Mouse (Mus musculus) hindbrain, embryonic 10.5 days (tissue): ENCODE data around the gene Nrap. TPM values are rescaled to one million over a fixed set of nuclear protein-coding genes. Genes with fewer than 3 reads are reported as not detected.

Experiments
- DNase-seq: peaks from one replicate; pipeline ENCODE4 v3.0.0-alpha.2; 2017; ENCODE audit warnings: low spot score
- H3K27ac ChIP-seq: fragments of 300-500 bp; sonication (generic); 2 replicates; pipeline ENCODE4 v1.5.1; 2016; ENCODE audit warnings: mild to moderate bottlenecking, moderate library complexity
- H3K27me3 ChIP-seq: fragments of 300-500 bp; sonication (generic); 2 replicates; pipeline ENCODE4 v1.6.1; 2016; ENCODE audit warnings: mild to moderate bottlenecking; ENCODE audit not compliant: poor library complexity, insufficient read depth, severe bottlenecking
- H3K36me3 ChIP-seq: fragments of 300-500 bp; sonication (generic); 2 replicates; pipeline ENCODE4 v1.6.1; 2016; ENCODE audit warnings: mild to moderate bottlenecking, moderate library complexity
- H3K4me1 ChIP-seq: fragments of 300-500 bp; sonication (generic); replicated peaks from 2 replicates; pipeline ENCODE4 v1.6.1; 2016; ENCODE audit warnings: mild to moderate bottlenecking
- H3K4me3 ChIP-seq: fragments of 300-500 bp; sonication (generic); 2 replicates; pipeline ENCODE4 v1.5.1; 2016; ENCODE audit warnings: mild to moderate bottlenecking, moderate library complexity
- H3K9me3 ChIP-seq: fragments of 300-500 bp; sonication (generic); 2 replicates; pipeline ENCODE4 v1.6.1; 2016; ENCODE audit warnings: mild to moderate bottlenecking, moderate library complexity
- WGBS: fragments of 180-500 bp; shearing (Covaris S2); methylation state at CpG from one replicate; pipeline ENCODE4 v1.1.7; 2016; 5-methylcytosine and 5-hydroxymethylcytosine counted together
- polyA plus RNA-seq: library from polyadenylated mRNA; unstranded; fragments of >200 nt; fragmentation: Nextera tagmentation; extraction: Ambion mirVana; gene quantifications from 2 replicates; pipeline ENCODE4 v1.2.1, GENCODE M21; 2016

The Nrap gene
- polyA plus RNA-seq, 1 experiment from 2014 or later: 0.08 TPM

DNA sequence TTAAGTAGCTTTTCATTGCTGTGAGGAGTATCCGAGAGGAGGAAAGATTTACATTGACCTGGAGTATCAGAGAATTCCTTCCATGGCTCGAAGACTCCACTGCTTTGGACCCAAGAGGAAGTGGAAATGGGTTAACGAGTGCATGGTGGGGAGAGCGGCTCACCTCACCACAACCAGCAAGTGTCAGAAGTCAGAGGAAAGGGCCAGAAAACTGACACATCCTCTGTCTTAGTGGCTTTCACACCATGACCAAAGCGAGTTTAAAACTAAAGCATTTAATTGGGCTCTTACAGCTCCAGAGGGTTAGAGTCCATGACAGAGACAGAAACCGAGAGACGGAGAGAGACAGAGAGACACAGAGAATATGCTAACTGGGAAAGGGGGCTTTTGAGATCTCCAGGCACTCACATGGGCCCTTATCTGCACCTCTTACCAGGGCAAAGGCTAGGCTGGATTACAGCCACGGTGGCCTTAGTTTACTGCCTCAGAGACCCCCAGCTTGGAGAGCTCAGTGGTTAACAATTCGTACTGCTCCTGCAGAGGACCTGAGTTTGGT lies 3.6 kb upstream of the Nrap start:
- no peak for DNase-seq
- no peak overlapping the region for H3K4me3 ChIP-seq
- no peak overlapping the region for H3K27ac ChIP-seq
- no peaks in the 10 kb centered on the region for H3K9me3 ChIP-seq
- no peaks in the 10 kb centered on the region for H3K36me3 ChIP-seq
- 86% methylated on average over 9 of the region's 9 CpGs for WGBS
- H3K27me3 ChIP-seq: peaks cover 43% of the 10 kb centered on the region
- H3K4me1 ChIP-seq: peaks cover 20% of the 10 kb centered on the region

DNA sequence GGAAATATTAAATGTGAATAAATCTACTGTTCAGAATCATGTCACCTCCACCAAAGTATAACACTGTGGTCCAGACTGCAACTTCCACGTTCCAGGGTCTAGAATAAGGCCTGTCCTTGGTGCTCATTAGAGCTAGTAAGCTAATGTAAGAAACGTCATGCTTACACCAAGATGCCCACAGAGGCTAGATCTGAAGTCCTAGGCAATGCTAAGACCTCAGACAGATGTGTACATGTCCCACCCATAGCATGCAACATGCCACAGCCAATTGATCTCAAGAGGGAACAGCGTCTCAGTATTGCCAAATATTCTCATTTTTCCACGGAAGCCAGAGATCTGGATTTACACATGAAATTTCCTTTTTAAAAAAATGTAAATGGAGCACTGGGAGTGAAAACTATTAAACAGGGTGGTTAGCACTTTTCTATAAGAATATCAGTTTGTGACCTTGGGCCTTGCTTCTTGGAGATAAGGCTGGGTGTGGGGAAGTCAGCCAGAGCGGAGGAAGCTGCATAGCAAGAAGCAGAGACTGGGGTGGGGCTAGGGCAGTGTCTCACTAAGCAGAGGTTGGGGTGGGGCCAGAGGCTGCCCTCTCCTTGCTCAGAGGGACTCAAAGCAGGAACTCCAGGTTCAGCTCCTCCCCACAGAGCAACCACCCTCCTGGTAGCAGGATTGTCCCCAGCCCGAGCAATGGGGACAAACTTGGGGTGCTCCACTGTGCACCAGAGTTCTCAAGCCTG lies 1.6 kb upstream of the Nrap start:
- Histone ChIP-seq H3K27me3 (peaks cover 30% of the 10 kb centered on the region), H3K36me3 (no peaks in the 10 kb centered on the region), H3K9me3 (no peaks in the 10 kb centered on the region), H3K27ac (no peak overlapping the region), H3K4me3 (no peak overlapping the region), H3K4me1 (peaks cover 2% of the 10 kb centered on the region)
- WGBS: 83% methylated on average over 6 of the region's 6 CpGs
- no peak for DNase-seq

DNA sequence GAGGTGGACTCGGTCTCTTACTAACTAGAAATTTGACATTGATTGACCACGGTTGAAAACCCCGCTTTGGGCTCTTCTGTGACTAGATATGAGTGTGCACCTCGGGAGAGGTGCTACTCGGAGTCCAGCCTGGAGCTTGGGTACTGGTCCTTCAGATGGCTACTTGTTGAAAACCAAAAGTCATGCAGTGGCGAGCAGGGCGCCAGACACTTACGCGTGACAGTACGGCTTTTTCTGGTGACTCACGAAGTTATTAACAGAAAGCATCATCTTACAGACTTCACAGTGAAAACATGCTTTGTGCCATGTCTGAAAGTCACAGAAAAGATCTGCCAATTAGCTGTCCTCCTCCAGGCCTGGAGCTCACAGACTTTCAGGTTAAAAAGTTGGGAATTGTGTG lies 661 bp downstream of the Nrap start:
- WGBS: 94% methylated on average over 11 of the region's 11 CpGs
- Histone ChIP-seq H3K4me3 (no peak overlapping the region), H3K9me3 (no peaks in the 10 kb centered on the region), H3K36me3 (no peaks in the 10 kb centered on the region), H3K27ac (no peak overlapping the region), H3K27me3 (peaks cover 7% of the 10 kb centered on the region; the same call in 1 of the 2 replicates), H3K4me1 (no peaks in the 10 kb centered on the region)
- no peak for DNase-seq

DNA sequence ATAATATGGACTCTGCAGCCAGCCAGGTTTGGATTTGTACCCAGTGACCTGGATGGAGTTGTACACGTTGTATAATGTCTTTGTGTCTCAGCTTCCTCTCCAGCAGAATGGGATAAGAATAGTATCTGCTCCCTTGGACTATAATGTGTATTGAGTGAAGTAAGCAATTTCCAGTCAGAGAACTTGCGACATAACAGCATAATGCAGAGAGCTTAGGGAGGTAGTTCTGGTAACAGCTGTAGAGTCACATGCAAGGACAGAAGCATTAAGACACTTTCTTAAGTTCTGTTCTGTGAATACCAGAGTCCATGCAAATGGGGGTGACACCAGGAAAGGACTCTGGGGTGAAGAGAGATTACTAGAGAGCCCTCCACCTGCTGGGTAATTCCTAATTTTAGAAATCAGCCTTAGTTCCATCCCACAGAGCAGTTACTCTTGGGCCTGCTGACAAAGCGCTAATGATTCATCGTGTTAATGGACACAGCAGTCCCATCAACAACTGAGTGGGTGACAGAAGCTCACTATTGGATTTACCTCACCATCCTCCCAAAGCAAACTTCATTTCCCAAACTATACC lies 2.0 kb downstream of the Nrap start:
- Histone ChIP-seq H3K27ac (no peak overlapping the region), H3K27me3 (no peaks in the 10 kb centered on the region), H3K4me3 (no peak overlapping the region), H3K36me3 (no peaks in the 10 kb centered on the region), H3K4me1 (no peaks in the 10 kb centered on the region), H3K9me3 (no peaks in the 10 kb centered on the region)
- DNase-seq: no peak
- WGBS: 85% methylated on average over 4 of the region's 4 CpGs

DNA sequence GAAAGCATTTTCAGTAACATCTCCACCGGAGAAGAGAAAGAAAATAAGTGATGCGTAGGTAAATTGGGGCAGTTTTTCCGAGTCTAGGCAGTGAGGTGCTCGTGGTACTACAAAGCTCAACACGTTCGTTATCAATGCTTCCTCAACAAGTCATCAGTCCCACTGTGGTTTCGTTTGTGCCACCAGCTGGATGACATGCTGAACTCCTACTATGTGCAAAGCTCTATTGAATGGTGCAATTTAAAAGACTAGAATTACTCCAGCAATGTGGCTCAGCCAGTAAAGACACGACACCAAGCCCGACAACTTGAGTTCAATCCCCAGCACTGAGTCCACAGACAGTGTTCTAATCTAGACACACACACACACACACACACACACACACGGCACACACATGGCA lies 3.7 kb downstream of the Nrap start:
- Histone ChIP-seq H3K9me3 (no peaks in the 10 kb centered on the region), H3K36me3 (no peaks in the 10 kb centered on the region), H3K27me3 (no peaks in the 10 kb centered on the region), H3K4me3 (no peak overlapping the region), H3K4me1 (no peaks in the 10 kb centered on the region), H3K27ac (no peak overlapping the region)
- WGBS: 89% methylated on average over 10 of the region's 10 CpGs
- DNase-seq: no peak

DNA sequence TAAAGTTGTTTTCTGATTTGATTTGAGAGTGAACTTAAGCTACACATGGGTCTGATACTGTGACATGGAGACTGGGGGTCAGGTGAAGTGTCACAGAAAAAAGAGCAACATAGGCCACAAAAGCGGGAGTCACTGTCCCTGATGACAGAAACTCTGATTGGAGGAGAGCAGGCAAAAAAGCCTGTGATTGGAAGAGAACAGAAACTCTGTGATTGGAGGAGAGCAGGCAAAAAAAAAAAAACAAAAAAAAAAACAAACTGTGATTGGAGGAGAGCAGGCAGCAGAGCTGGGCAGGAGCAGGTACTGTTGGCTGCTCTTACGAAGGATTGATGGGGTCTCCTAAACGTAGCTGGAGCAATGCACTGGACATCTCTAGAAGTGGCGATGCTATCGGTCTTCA lies 4.3 kb downstream of the Nrap start:
- Histone ChIP-seq H3K4me1 (no peaks in the 10 kb centered on the region), H3K27ac (no peak overlapping the region), H3K36me3 (no peaks in the 10 kb centered on the region), H3K27me3 (no peaks in the 10 kb centered on the region), H3K9me3 (no peaks in the 10 kb centered on the region), H3K4me3 (no peak overlapping the region)
- no peak for DNase-seq
- 85% methylated on average over 5 of the region's 5 CpGs for WGBS

DNA sequence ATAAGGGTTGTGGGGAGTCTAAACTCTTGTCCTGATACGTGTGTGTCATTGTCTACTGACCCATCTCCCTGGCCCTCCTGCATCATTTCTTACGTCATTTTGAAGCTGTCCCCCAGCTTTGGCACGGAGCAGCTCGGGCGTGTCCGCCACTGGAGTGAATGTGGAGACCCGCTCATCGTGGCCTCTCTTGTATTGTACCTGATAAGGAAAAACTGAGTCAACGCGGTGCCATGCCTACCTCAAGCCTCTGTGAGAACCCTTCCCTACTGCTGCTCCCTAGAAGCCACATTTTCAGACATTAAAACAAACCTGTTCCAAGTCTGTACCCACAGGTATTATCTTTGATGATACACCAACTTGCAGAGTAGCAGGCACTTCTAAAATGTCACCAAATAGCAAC lies 8.4 kb downstream of the Nrap start:
- no peaks in the 10 kb centered on the region for H3K9me3 ChIP-seq
- no peaks in the 10 kb centered on the region for H3K36me3 ChIP-seq
- H3K27ac ChIP-seq: no peak overlapping the region
- H3K4me1 ChIP-seq: no peaks in the 10 kb centered on the region
- 91% methylated on average over 10 of the region's 10 CpGs for WGBS
- H3K27me3 ChIP-seq: no peaks in the 10 kb centered on the region
- H3K4me3 ChIP-seq: no peak overlapping the region
- DNase-seq: no peak

DNA sequence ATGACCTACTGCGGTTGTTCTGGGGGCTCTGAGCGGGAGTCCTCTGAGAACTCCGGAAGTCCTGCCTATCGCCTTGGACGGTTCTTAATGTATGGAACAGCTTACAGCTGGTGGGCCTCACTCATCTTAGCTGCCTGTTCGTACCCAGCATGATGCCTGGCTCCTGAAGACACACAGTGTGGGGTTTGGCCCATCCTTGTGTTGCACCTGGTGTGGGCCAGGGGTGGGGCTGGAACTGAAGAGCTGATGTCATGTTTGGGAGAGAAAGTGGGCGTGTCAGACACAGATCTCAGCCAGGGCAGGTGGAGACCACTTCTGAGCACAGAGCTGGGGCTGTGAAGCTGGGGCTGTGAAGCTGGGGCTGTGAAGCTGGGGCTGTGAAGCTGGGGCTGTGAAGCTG lies 9.5 kb downstream of the Nrap start:
- no peak for DNase-seq
- no peaks in the 10 kb centered on the region for H3K4me1 ChIP-seq
- 85% methylated on average over 7 of the region's 7 CpGs for WGBS

DNA sequence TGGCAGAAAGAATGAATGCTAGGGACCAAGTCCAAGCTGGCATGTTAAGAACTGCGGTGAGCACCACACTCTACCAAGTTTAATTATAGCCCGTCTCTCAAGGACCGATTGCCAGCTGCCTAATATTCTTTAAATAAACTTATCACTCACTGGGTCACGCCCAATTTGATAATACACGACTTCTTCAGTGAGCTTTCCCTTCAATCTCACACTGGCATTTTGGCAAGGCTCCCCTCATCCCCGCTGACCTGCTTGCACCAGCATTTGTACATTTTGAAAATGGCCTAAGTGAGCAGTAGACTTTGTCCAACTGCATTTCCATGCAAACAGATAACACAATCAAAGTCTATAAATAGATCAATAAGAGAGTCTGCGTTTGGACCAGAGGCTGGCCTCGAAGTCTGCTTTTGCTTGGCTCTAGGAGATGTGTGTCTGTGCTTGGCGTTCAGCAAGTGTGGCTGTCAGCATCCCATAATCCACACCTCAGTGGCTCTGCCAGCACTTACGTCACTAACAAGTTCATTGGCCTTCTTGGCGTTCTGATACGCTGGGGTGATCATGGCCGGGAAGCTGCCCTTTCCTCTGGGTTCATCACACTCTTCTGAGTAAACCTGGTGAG lies 11.2 kb downstream of the Nrap start:
- 90% methylated on average over 13 of the region's 13 CpGs for WGBS

More for the DNA sequence above, 9.5 kb downstream of the Nrap start:
- H3K4me3 ChIP-seq: no peak overlapping the region
- H3K9me3 ChIP-seq: no peaks in the 10 kb centered on the region
- no peaks in the 10 kb centered on the region for H3K36me3 ChIP-seq
- no peak overlapping the region for H3K27ac ChIP-seq
- H3K27me3 ChIP-seq: no peaks in the 10 kb centered on the region

DNA sequence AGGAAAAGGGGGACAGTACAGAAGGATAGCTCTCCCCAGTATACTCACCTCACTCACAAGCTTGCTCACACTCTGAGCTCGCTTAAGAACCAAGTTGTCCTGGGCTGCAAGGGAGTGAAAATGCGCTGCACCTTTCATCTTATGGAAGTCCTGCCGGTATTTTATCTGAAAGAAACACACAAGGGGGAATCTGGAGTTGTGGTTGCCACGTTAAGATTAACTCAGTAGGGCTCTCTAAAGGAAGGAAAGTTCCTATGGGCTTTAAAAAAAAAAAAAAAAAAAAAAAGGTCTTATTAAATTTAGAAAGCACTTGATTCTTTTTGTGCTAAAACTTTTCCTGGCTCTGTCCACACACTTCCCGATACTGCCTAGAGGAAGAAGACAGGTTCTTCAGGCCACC lies 11.8 kb downstream of the Nrap start:
- Histone ChIP-seq H3K36me3 (no peaks in the 10 kb centered on the region), H3K27me3 (no peaks in the 10 kb centered on the region), H3K9me3 (no peaks in the 10 kb centered on the region), H3K4me1 (no peaks in the 10 kb centered on the region), H3K4me3 (no peak overlapping the region), H3K27ac (no peak overlapping the region)
- WGBS: 86% methylated on average over 5 of the region's 5 CpGs
- no peak for DNase-seq

More for the DNA sequence above, 11.2 kb downstream of the Nrap start:
- no peaks in the 10 kb centered on the region for H3K27me3 ChIP-seq
- no peaks in the 10 kb centered on the region for H3K36me3 ChIP-seq
- H3K9me3 ChIP-seq: no peaks in the 10 kb centered on the region
- no peak overlapping the region for H3K4me3 ChIP-seq
- H3K27ac ChIP-seq: no peak overlapping the region
- DNase-seq: no peak
- H3K4me1 ChIP-seq: no peaks in the 10 kb centered on the region

DNA sequence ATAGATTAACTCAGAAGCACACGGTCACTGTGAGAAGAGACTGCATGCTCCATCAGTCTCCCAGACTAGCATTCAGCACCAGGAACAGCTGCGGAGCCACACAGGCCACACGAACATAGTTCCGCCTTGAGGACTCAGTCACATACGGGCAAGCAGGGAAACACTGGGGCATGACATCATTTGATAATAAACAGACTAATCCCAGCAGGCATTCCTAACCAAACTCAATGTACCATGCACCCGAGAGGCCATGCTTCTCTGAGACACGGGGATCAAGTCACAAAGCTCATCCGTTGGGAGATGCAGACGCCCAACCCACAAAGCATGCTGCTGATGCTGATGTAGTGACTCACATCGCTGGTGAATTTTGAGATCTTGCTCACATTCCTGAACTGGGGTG lies 15.8 kb downstream of the Nrap start:
- H3K4me1 ChIP-seq: no peaks in the 10 kb centered on the region
- H3K27ac ChIP-seq: no peak overlapping the region
- no peak overlapping the region for H3K4me3 ChIP-seq
- no peak for DNase-seq
- WGBS: 80% methylated on average over 10 of the region's 10 CpGs
- no peaks in the 10 kb centered on the region for H3K36me3 ChIP-seq
- H3K9me3 ChIP-seq: no peaks in the 10 kb centered on the region
- no peaks in the 10 kb centered on the region for H3K27me3 ChIP-seq

DNA sequence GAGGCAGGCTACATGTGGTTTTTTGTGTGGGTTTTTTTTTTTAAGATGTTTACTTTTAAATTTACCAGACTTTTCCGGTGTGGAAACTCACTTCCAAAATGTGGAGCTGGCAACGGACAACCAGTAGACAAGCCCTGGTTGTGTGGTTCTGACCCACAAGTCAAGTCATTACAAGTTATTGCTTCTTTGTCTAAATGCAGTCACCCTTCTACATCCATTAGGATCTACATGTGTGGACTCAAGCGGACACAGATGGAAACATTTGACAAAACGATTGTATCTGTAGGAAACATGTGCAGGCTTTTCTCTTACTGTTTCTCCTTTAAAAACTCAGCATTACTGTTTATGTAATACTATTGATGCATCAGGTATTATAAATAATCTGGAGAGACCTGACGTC lies 16.6 kb downstream of the Nrap start:
- WGBS: 89% methylated on average over 5 of the region's 5 CpGs
- Histone ChIP-seq H3K4me3 (no peak overlapping the region), H3K27me3 (no peaks in the 10 kb centered on the region), H3K9me3 (no peaks in the 10 kb centered on the region), H3K4me1 (no peaks in the 10 kb centered on the region), H3K27ac (no peak overlapping the region), H3K36me3 (no peaks in the 10 kb centered on the region)
- no peak for DNase-seq

DNA sequence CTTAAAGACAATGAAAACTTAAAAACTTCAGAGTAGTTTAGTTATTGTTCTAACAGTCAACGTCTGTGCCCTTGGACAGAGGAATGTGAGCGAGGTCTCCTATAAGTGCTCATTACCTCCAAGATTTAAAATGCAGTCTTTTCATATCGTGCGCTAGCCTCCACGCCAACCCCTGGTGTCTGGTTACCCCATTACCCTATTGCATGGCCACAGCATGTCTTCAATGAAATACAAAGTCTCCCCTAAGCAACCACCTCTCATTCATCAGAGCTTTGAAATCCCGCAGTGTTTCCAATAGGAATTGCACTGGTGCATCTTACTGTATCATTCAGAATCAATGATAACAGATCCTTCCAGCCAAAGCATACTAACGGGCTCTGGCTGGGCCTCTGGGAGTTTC lies 17.6 kb downstream of the Nrap start:
- Histone ChIP-seq H3K4me3 (no peak overlapping the region), H3K36me3 (no peaks in the 10 kb centered on the region), H3K4me1 (no peaks in the 10 kb centered on the region), H3K27ac (no peak overlapping the region), H3K27me3 (no peaks in the 10 kb centered on the region), H3K9me3 (no peaks in the 10 kb centered on the region)
- 85% methylated on average over 7 of the region's 7 CpGs for WGBS
- DNase-seq: no peak
